Mouse (Mus musculus): ENCODE measurements around the gene Sardh. TPM values are rescaled to one million over a fixed set of nuclear protein-coding genes. Genes with fewer than 3 reads are reported as not detected.

The Sardh gene
- total RNA-seq (2021): 10 to 100 TPM; 20.4 to 24.9 TPM

- DNase-seq: no peak
These were observed at the start of gene Sardh for GRCm38 (mm10) chr2:27248211-27248610. Gene Sardh, minus strand, starts transcription at chr2:27248337.

GRCm38 (mm10) chr2:27296656-27297406 lies 48.7 kb upstream of the Sardh start:
- no peak for DNase-seq

- no peak for DNase-seq
These were observed 46.6 kb upstream of the Sardh start for GRCm38 (mm10) chr2:27294777-27295176.

- peak; percentile 91 for DNase-seq
These were observed 40.9 kb upstream of the Sardh start for GRCm38 (mm10) chr2:27289019-27289418.

- DNase-seq: no peak
These were observed 39.0 kb upstream of the Sardh start for GRCm38 (mm10) chr2:27286971-27287710.

- no peak for DNase-seq
These were observed 36.3 kb upstream of the Sardh start for GRCm38 (mm10) chr2:27284441-27284840.

- DNase-seq: no peak
These were observed 33.6 kb upstream of the Sardh start for GRCm38 (mm10) chr2:27281771-27282170.

- peak; percentile 82 for DNase-seq
These were observed 32.9 kb upstream of the Sardh start for GRCm38 (mm10) chr2:27280920-27281611.

- DNase-seq: no peak
These were observed 30.7 kb upstream of the Sardh start for GRCm38 (mm10) chr2:27278859-27279258.

GRCm38 (mm10) chr2:27268325-27268724 lies 20.2 kb upstream of the Sardh start:
- DNase-seq: peak; percentile 26

- DNase-seq: no peak
These were observed 17.7 kb upstream of the Sardh start for GRCm38 (mm10) chr2:27265819-27266218.

- no peak for DNase-seq
These were observed 14.8 kb upstream of the Sardh start for GRCm38 (mm10) chr2:27262984-27263383.

GRCm38 (mm10) chr2:27251434-27251833 lies 3.3 kb upstream of the Sardh start:
- no peak for DNase-seq

- no peak for DNase-seq
These were observed 662 bp downstream of the Sardh start for GRCm38 (mm10) chr2:27247487-27247863.

- peak; percentile 94 for DNase-seq
These were observed 1.2 kb downstream of the Sardh start for GRCm38 (mm10) chr2:27246712-27247486.

- DNase-seq: no peak
These were observed 2.2 kb downstream of the Sardh start for GRCm38 (mm10) chr2:27245947-27246346.

GRCm38 (mm10) chr2:27237342-27237741 lies 10.8 kb downstream of the Sardh start:
- DNase-seq: peak; percentile 82

GRCm38 (mm10) chr2:27235729-27236128 lies 12.4 kb downstream of the Sardh start:
- peak; percentile 87 for DNase-seq

- DNase-seq: peak; percentile 54
These were observed 15.8 kb downstream of the Sardh start for GRCm38 (mm10) chr2:27232376-27232775.

GRCm38 (mm10) chr2:27229481-27230105 lies 18.5 kb downstream of the Sardh start:
- no peak for DNase-seq

GRCm38 (mm10) chr2:27228809-27229480 lies 19.2 kb downstream of the Sardh start:
- no peak for DNase-seq
